Mouse (Mus musculus) midbrain, embryonic 16.5 days (tissue): ENCODE measurements around the gene Pcca. TPM values are rescaled to one million over a fixed set of nuclear protein-coding genes. Genes with fewer than 3 reads are reported as not detected.
"Not testable (repeated sequence)": the region's sequence is repeated elsewhere in the genome, so short reads cannot be mapped to it uniquely, and the experiment has no call there.

ENCODE experiments used
- ATAC-seq: fragments of 200-750 bp; cut with Nextera tagmentation; 2 replicates; pipeline ENCODE4 v1.8.0; 2017; ENCODE audit warnings: moderate TSS enrichment
- H3K27ac ChIP-seq: fragments of 300-500 bp; sonication (generic); 2 replicates; pipeline ENCODE4 v1.5.1; 2014; ENCODE audit warnings: mild to moderate bottlenecking, low read length, mixed read lengths
- H3K27me3 ChIP-seq: fragments of 300-500 bp; sonication (generic); 2 replicates; pipeline ENCODE4 v1.6.1; 2014; ENCODE audit warnings: low read depth, low read length, mixed read lengths; ENCODE audit not compliant: control insufficient read depth, insufficient read depth
- H3K36me3 ChIP-seq: fragments of 300-500 bp; sonication (generic); 2 replicates; pipeline ENCODE4 v1.6.1; 2014; ENCODE audit warnings: mild to moderate bottlenecking, low read length, moderate library complexity, mixed read lengths; ENCODE audit not compliant: control insufficient read depth, insufficient read depth
- H3K4me1 ChIP-seq: fragments of 300-500 bp; sonication (generic); 2 replicates; pipeline ENCODE4 v1.6.1; 2014; ENCODE audit warnings: mild to moderate bottlenecking, low read length, mixed read lengths; ENCODE audit not compliant: control insufficient read depth, insufficient read depth
- H3K4me2 ChIP-seq: fragments of 300-500 bp; sonication (generic); 2 replicates; pipeline ENCODE4 v1.6.1; 2014; ENCODE audit warnings: mild to moderate bottlenecking, low read length, mixed read lengths
- H3K4me3 ChIP-seq: fragments of 300-500 bp; sonication (generic); 2 replicates; pipeline ENCODE4 v1.5.1; 2014; ENCODE audit warnings: low read depth, mild to moderate bottlenecking, low read length, moderate library complexity, mixed read lengths
- H3K9ac ChIP-seq: fragments of 300-500 bp; sonication (generic); 2 replicates; pipeline ENCODE4 v1.6.1; 2014; ENCODE audit warnings: low read depth, low read length, mixed read lengths
- H3K9me3 ChIP-seq: fragments of 300-500 bp; sonication (generic); replicated peaks from 2 replicates; pipeline ENCODE4 v1.6.1; 2014; ENCODE audit warnings: mild to moderate bottlenecking, low read length, mixed read lengths; ENCODE audit not compliant: control insufficient read depth, poor library complexity, severe bottlenecking
- WGBS: fragments of 180-500 bp; shearing (Covaris S2); extraction: QIAGEN DNeasy Blood & Tissue Kit; methylation state at CpG from one replicate; pipeline ENCODE4 v1.1.7; 2014; 5-methylcytosine and 5-hydroxymethylcytosine counted together
- polyA plus RNA-seq: library from polyadenylated mRNA; unstranded; fragments of >200 nt; fragmentation: Nextera tagmentation; extraction: Ambion mirVana; gene quantifications from 2 replicates; pipeline ENCODE4 v1.2.1, GENCODE M21; 2015

The Pcca gene
- polyA plus RNA-seq, 1 experiment from 2014 or later: 25.9 TPM

DNA sequence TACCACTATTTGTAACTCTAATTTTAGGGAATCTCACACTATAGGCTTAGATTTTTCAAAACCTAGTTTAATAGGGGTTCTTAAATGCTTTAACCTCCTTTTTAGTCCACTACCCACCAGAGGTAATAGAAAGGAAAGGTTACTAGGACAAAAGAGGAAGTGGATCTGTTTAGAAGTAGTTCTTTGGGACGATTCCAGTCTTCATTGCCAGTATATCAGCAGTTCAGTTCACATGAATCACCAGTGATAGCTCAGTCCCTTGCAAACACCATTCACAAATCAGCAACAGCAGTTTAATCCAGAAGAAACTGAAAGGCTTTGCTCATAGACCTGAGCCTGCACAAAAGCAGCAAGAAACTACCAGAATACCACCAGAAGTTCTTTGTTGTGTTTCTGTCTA lies 14.8 kb downstream of the Pcca start:
- Histone ChIP-seq H3K9me3 (0 out of 2 replicates have a peak, but pooled peaks cover 3% of the 10 kb centered on the region), H3K9ac (no peak overlapping the region), H3K4me3 (no peak overlapping the region), H3K4me2 (no peak overlapping the region), H3K4me1 (no peaks in the 10 kb centered on the region), H3K27me3 (no peaks in the 10 kb centered on the region), H3K27ac (no peak overlapping the region), H3K36me3 (no peaks in the 10 kb centered on the region)
- no peak for ATAC-seq
- 90% methylated on average over 1 of the region's 1 CpGs for WGBS

DNA sequence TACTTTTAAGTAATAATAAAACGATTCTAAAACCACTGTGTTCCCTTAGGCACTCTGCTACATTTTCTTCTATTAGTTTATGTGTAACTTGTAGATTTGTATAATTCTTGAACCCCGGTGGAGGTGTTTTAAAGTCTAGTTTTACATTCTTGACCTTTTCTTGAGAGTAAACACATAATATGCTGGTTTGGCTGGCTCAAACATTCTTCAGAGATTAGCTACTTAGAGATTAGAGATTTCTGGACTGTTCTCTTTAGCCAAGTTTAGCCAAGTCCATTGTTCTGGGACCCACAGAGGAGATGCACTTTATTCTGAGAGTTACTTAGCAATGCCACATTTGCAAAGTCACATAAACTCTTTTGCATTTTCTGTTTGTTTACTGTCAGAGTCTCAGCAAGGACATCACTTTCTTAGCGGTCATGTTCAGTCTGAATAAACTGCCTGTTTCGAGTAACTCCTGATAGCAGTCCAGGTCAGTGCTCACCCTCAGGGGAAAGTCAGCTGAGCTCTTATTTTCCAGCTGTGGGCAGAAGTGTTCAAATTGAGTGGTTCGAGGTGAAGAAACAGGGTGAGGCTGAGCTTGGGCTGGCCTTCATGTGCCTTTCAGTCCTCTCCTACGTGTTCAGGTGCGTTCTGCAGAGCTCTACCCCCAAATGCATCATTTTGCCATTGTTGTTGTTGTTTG lies 18.8 kb downstream of the Pcca start:
- WGBS: 84% methylated on average over 7 of the region's 7 CpGs
- Histone ChIP-seq H3K9me3 (0 out of 2 replicates have a peak, but pooled peaks cover 3% of the 10 kb centered on the region), H3K36me3 (no peaks in the 10 kb centered on the region), H3K27me3 (no peaks in the 10 kb centered on the region), H3K9ac (no peak overlapping the region), H3K27ac (no peak overlapping the region), H3K4me1 (no peaks in the 10 kb centered on the region), H3K4me3 (no peak overlapping the region), H3K4me2 (no peak overlapping the region)
- no peak for ATAC-seq

DNA sequence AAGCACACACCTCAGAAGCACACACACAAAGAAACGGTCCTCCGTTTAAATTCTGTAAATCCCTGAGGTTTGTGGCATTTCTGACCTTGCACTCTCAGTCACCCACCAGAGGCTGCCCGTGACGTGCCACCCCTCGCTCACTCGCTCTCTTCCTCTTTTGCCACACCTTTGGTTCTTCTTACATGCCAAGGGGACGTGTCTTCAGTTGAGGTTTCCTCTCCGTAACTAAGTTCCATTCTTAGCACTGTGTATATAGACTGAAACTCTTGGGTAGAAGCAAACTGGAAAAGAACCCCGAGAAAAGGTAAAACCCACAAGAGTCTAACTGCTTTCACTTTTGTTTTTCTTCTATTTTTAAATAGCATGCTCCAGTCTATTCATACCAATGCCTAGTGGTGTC lies 23.2 kb downstream of the Pcca start:
- no peak overlapping the region for H3K27ac ChIP-seq
- H3K9me3 ChIP-seq: no peaks in the 10 kb centered on the region
- no peak overlapping the region for H3K4me2 ChIP-seq
- H3K4me3 ChIP-seq: no peak overlapping the region
- WGBS: 95% methylated on average over 9 of the region's 9 CpGs
- no peaks in the 10 kb centered on the region for H3K4me1 ChIP-seq
- H3K36me3 ChIP-seq: no peaks in the 10 kb centered on the region
- H3K27me3 ChIP-seq: no peaks in the 10 kb centered on the region
- no peak overlapping the region for H3K9ac ChIP-seq
- ATAC-seq: no peak

DNA sequence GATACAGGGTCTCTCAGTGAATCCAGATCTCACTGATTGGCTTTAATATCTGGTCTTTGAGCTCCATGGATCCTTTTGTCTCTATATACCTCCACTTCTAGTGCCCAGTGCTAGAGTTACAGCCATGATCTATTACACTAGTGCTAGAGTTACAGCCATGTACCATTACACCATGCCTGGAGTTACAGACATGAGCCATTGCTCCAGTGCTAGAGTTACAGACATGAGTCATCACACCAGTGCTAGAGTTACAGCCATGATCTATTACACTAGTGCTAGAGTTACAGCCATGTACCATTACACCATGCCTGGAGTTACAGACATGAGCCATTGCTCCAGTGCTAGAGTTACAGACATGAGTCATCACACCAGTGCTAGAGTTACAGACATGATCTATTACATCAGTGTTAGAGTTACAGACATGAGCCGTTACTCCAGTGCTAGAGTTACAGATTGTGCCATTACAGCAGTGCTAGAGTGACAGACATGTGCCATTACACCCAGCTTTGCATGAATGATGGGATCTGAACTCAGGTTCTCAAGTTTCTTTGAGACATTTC lies 26.8 kb downstream of the Pcca start:
- H3K4me1 ChIP-seq, H3K4me2 ChIP-seq, H3K27me3 ChIP-seq, ATAC-seq, H3K27ac ChIP-seq, H3K9me3 ChIP-seq, H3K9ac ChIP-seq, H3K36me3 ChIP-seq, H3K4me3 ChIP-seq: not testable (repeated sequence)
- 91% methylated on average over 1 of the region's 1 CpGs for WGBS

DNA sequence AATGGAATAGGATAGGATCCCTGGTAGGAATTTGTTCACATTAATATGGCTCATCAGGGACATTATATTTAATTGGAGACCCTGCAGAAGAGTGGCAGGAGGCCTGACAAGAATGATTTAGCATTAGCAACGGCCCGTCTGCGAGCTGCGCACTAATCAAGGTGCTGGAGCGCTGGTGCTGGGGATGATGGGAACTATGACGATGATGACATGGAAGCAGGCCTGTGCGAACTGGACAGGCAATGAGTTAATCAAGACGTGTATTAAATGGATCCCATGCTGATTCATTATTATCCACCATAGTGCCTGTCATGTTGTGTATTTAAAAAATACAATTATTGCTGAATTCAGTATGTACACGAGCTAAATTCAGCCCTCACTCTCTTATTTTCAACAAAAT lies 36.7 kb downstream of the Pcca start:
- H3K9me3 ChIP-seq: no peaks in the 10 kb centered on the region
- H3K27ac ChIP-seq: no peak overlapping the region
- H3K4me1 ChIP-seq: no peaks in the 10 kb centered on the region; the same call in 1 of the 2 replicates
- H3K4me2 ChIP-seq: no peak overlapping the region
- H3K4me3 ChIP-seq: no peak overlapping the region
- no peak overlapping the region for H3K9ac ChIP-seq
- ATAC-seq: no peak
- H3K36me3 ChIP-seq: no peaks in the 10 kb centered on the region
- 47% methylated on average over 9 of the region's 9 CpGs for WGBS
- H3K27me3 ChIP-seq: no peaks in the 10 kb centered on the region

DNA sequence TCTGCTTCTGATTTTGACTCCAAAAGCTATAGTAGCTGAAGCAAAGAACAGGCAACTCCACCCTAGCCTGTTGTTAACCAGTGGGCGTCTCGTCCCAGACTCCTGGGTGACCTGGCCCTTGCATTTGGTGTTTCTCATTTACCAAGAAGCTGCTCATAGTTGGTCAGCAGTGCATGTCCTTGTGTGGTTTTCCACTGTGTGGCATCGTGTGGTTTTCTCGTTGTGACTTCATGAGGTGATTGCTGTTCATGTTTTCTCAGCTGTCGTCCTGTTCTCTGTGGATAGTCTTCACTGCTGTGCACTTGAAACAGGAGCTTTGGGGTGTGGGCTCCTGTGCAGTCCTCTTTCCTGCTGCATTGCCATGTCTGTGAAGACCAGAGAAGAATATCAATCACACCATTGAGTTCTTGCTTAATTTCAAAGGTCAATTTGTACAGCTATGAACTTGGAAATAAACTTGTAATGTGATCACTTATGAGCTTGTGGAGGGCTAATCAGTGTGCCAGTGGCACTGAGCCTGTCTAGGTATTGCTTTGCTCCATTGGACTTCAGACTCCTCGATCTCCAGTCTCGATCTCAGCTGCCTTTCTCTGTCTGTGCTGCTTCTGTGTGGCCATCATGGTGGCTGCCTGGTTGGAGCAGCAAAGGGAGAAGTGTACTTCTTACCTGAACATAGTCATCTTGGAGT lies 40.1 kb downstream of the Pcca start:
- no peak for ATAC-seq
- Histone ChIP-seq H3K36me3 (no peaks in the 10 kb centered on the region), H3K9me3 (no peaks in the 10 kb centered on the region), H3K9ac (no peak overlapping the region), H3K27ac (no peak overlapping the region), H3K4me1 (no peaks in the 10 kb centered on the region; the same call in 1 of the 2 replicates), H3K27me3 (no peaks in the 10 kb centered on the region), H3K4me2 (no peak overlapping the region), H3K4me3 (no peak overlapping the region)
- 92% methylated on average over 7 of the region's 7 CpGs for WGBS

DNA sequence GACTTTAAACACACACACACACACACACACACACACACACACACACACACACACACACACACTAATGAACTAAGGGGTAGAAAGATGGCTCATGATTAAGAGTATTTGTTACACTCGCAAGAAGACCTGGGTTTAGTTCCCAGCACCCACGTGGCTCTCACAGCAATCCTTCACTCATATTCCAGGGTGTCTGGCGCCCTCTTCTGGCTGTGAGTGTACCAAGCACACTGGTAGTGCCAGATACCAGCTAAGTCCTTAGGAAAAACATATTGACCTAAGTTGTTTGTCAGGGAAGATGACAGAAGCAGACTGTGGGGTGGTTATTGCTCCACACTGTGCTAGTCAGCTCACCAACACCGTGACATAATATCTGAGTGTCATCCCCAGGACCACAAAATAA lies 43.7 kb downstream of the Pcca start:
- no peak for ATAC-seq
- Histone ChIP-seq H3K9ac (no peak overlapping the region), H3K4me3 (no peak overlapping the region), H3K27ac (no peak overlapping the region), H3K4me2 (no peak overlapping the region), H3K9me3 (no peaks in the 10 kb centered on the region), H3K36me3 (no peaks in the 10 kb centered on the region), H3K27me3 (no peaks in the 10 kb centered on the region), H3K4me1 (no peaks in the 10 kb centered on the region)
- WGBS: 83% methylated on average over 4 of the region's 4 CpGs

DNA sequence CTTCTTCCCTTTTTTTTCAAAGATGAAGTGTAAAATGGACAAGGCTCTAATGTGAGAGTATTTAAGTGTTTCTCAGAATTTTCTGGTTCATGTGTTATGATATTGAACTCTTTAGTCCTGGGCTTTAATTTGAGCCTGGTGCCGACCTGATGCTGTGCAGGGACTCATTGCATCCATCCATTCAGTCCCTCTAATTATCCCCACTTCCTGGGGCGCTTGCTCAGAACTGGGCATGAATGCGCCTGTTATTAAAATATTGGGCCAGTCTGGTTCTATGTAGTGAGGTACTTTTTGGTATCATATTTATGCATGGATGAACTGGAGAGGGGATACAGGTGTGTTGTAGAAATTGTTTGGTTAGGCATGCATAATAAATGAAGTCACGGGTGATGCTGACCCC lies 47.9 kb downstream of the Pcca start:
- ATAC-seq: no peak
- Histone ChIP-seq H3K4me2 (no peak overlapping the region), H3K4me3 (no peak overlapping the region), H3K36me3 (no peaks in the 10 kb centered on the region), H3K27me3 (no peaks in the 10 kb centered on the region), H3K9me3 (no peaks in the 10 kb centered on the region), H3K9ac (no peak overlapping the region), H3K27ac (no peak overlapping the region), H3K4me1 (no peaks in the 10 kb centered on the region)
- 64% methylated on average over 4 of the region's 4 CpGs for WGBS

DNA sequence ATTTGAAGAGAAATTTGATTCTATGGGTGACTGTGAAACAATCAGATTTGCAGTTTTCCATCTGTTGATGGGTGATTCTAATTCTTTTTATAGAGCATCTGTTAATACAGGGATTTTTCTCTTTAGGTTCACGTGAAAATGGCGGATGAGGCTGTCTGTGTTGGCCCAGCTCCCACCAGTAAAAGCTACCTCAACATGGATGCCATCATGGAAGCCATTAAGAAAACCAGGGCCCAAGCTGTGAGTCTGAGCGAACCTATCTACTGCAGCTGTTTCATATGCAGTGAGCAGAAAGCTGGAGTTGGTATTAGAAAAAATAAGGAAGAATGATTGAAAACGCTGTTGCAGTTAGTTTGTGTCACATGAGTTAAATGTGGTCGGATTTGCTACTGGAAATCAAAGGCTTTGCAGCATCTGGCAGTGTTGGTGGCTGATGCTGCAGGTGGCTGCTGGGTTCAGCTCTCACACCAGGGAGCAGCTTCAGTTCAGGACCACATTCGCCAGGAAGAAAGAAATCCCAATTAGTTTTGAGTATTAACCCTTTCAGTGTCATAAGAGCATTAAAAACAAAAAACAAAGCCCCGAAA lies 48.5 kb downstream of the Pcca start:
- Histone ChIP-seq H3K4me1 (no peaks in the 10 kb centered on the region), H3K36me3 (no peaks in the 10 kb centered on the region), H3K27me3 (no peaks in the 10 kb centered on the region), H3K27ac (no peak overlapping the region), H3K9me3 (no peaks in the 10 kb centered on the region), H3K4me2 (no peak overlapping the region), H3K4me3 (no peak overlapping the region), H3K9ac (no peak overlapping the region)
- 39% methylated on average over 7 of the region's 7 CpGs for WGBS
- no peak for ATAC-seq
